Mouse (Mus musculus) layer of hippocampus, postnatal 36 days (tissue): Measurements from ENCODE around the gene Sdsl. TPM values are rescaled to one million over a fixed set of nuclear protein-coding genes. Genes with fewer than 3 reads are reported as not detected.

Experiments
- DNase-seq, 2 experiments: peaks; one replicate each; pipeline ENCODE4 v3.0.0; 2022
- total RNA-seq, 2 experiments: library from RNA; stranded (reverse); gene quantifications; 2 replicates each; pipeline ENCODE4 v1.2.3; 2021

The Sdsl gene
- total RNA-seq, 2 experiments from 2014 or later = 6.9 to 8.3 TPM

GRCm38 (mm10) chr5:120427451-120427938 lies 45.1 kb downstream of the Sdsl start:
- no peak for DNase-seq

DNA sequence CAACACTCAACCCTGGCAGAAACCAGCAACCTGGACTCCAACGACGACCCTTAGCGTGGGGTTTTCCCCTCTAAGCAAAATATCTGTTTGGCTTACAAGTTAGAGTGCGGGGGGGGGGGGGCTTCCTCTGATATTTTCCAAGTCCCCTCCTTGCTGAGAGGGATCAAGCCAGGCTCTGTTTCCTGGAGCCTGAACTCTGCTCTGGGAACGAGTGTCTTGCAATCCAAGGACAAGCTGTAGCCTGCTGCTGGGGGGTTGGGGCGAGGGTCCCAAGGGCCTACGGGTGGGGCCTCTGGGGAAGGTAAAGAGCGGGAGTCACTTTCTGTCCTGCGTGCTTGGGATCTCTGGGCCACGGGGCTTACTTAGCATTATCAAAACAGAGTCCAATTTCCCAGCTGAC lies 46.0 kb downstream of the Sdsl start:
- no peak for DNase-seq

GRCm38 (mm10) chr5:120425711-120426110 lies 46.9 kb downstream of the Sdsl start:
- no peak for DNase-seq

GRCm38 (mm10) chr5:120424657-120425056 lies 48.0 kb downstream of the Sdsl start:
- DNase-seq = no peak

DNA sequence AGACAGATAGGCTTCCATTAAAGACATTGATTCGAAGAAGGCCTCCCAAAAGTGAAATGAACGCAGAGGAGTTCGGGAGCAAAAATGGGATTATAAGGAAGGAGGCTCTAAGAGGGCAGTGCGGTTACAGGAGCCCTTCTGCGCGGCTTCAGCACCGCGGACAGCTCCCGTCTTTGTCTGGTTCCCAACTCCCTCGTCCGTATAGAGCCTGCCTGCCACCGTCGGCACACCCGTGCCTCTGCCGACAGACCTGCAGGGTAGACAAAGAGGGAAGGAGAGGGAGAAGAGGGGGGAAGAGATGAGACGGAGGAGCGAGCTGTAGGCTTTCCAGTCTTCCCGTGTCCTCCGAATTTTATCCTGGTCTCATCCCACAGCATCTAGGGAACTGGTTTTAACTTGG lies 48.6 kb downstream of the Sdsl start:
- DNase-seq = no peak

GRCm38 (mm10) chr5:120420106-120420505 lies 52.5 kb downstream of the Sdsl start:
- no peak for DNase-seq

DNA sequence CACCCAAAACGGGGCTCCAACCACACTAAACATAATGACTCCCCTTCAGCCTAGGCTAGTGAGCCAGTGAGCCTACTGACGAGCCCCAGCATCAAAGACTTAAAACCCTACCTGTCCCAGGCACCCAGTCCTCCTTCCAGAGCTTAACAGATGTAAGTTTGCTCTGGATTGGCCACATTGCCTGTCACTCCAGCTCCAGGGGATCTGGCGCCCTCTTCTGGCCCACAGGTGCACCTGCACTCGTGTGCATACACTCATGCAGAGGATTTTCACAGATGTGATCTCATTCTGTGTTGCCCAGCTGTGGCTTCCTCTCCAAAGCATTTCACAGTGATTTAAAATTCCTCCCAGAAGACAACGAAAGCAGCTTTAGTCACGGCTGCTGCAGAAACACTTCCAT lies 59.2 kb downstream of the Sdsl start:
- no peak for DNase-seq

DNA sequence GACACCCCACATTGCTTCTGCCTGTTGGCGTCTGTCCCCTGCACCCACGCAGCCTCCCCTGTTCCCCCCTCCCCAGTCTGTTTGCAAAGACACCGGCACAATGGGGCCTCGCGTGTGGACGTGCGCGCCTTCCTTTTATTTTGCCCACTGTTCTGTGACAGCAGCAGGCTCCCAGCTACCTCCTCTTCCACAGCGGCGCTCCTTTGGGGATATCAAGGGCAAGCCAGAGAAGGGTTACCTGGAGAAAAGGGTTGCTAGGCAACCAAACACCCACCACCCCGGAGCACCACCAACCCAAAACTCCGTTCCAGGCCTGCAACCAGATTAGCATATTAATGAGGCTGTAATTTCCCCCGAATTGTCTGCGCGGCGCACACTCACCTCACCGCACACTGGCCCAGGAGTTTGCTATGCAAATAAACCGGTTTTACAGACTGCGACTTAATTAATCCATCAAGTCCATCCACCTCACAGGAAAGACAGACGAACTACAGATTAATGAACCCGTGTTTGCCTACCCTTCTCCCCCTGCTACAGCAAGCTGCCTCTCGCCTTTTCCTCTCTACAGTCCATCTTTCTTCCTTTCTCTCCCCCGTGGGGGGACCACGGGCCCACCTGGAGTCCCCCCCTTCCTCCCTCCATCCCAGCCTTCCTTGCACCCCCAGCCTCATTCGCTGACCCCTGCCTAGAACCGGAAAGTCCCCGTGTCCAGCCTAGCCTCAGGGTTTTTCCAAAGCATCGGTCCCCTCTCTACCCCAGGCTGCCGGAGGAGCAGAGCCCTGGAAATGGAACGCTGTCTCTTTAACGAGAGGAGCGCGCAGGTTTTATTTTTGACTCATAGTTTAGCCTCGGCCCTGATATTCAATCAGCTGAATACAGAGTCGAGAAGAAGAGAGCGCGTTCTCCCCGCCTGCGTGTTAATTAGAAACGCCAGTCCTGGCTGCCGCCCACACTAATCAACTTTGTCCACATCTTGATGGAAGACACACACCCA lies 62.9 kb downstream of the Sdsl start:
- peak in 1 of 2 experiments; percentile 37 for DNase-seq

- DNase-seq = no peak
Measured at GRCm38 (mm10) chr5:120408933-120409332, 63.7 kb downstream of the Sdsl start.

Other genes with a start within 250 kb of the Sdsl start
- gene Lhx5, start 41.1 kb downstream of the Sdsl start, total RNA-seq = under 1 TPM in 1 of 2 experiments, not detected in 1; 0.13 TPM
- not detected for gene Sds, start 3.7 kb upstream of the Sdsl start, total RNA-seq
- gene Plbd2, start 30.8 kb upstream of the Sdsl start, total RNA-seq = 10 to 100 TPM; 56.8 to 58.7 TPM
- 1 to 10 TPM; 7.6 to 8.7 TPM for gene Slc8b1, start 38.4 kb upstream of the Sdsl start, total RNA-seq
- 10 to 100 TPM; 35.0 to 36.4 TPM for gene Tpcn1, start 115.9 kb upstream of the Sdsl start, total RNA-seq
- gene Iqcd, start 116.2 kb upstream of the Sdsl start, total RNA-seq = 1 to 10 TPM in 1 of 2 experiments, under 1 TPM in 1; 0.35 to 1.2 TPM
- 10 to 100 TPM; 29.1 to 29.6 TPM for gene Rita1, start 139.8 kb upstream of the Sdsl start, total RNA-seq
- 10 to 100 TPM; 34.4 to 39.5 TPM for gene Ddx54, start 139.9 kb upstream of the Sdsl start, total RNA-seq
- gene Cfap73, start 161.4 kb upstream of the Sdsl start, total RNA-seq = under 1 TPM in 1 of 2 experiments, not detected in 1; 0.77 TPM
- gene Rasal1, start 176.0 kb upstream of the Sdsl start, total RNA-seq = 10 to 100 TPM; 91.6 to 92.0 TPM
- gene Dtx1, start 239.1 kb upstream of the Sdsl start, total RNA-seq = 10 to 100 TPM; 70.7 TPM